Mouse (Mus musculus) monocyte, adult 2 months (primary cell): ENCODE results near the gene Cela3b.
A peak's percentile ranks its signal among the peaks of the same experiment; 100 is the strongest.
"Not testable (repeated sequence)": the region's sequence is repeated elsewhere in the genome, so short reads cannot be mapped to it uniquely, and the experiment has no call there.

Source experiments
- DNase-seq, 2 experiments: peaks; one replicate each; pipeline ENCODE4 v3.0.0; 2022; ENCODE audit warnings: low spot score in 2 of 2, low read depth in 1 of 2

Cela3b gene

DNA sequence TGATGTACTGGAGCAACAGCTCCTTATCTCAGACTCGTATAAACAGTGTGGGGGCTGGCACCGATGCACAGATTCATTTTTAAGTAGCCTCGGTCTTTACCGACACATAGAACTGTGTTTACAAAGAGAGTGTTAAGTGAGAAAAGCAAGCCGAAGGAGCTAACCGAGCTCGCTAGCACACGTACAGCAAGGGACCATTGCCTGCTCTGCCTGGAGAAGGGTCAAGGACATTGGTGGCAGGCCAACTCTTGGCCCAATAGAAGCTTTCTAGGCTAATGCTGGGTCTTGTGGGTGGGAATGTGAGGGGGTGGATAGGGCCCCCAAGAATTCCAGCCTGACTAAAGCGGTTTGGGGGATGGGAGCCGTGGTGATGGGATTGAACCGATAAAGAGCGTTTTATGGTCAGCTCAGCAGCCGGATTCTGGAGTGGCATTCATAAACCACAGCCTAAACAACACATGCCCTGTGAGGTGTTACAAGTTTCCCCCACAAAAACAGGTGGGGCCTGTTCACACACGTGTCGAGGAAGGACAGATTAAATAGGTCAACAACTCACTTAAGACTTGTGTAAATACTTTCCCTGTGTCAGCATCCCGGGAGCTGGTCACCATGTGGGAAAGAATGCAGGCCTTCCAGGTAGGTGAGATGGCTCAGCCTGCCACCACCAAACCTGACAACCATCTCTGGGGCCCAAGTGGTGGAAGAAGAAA, 31.8 kb upstream of the Cela3b start:
- no peak for DNase-seq

DNA sequence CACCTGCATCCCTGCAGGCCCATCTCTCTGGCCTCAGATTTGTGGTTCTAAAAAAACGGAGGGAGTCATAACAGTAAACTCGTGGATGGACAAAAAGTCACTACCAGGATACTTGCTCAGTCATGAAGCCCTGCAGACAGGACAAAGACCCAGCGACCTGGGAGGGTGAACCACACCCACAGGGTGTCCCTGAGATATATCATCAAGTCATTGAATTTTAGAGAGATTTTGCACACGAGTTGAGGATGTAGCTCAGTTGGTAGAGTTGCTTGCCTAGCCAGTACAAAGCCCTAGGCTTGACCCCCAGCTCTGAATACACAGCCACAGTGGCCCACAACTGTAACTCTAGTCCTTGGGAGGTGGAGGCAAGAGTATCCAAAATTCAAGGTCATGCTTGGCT, 30.9 kb upstream of the Cela3b start:
- DNase-seq = no peak

DNA sequence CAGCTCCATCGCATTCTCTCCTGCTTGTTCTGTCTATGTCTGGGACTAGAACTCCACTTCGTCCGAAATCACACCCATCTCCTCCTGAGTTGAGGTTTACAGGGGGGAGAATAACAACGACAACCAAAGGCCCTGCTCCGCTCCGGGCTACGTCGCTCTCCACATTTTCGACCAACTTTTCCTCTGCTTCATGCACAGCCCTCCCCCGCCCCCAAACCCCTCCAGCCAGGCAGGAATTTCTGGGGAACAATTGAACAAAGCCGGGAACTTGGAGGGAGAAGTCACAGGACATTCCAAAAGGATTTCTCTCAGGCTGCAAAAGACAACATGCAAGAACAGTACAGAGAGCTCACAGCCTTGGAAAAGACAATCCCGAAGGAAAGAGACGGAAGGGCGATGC, 30.3 kb upstream of the Cela3b start:
- DNase-seq = no peak

DNA sequence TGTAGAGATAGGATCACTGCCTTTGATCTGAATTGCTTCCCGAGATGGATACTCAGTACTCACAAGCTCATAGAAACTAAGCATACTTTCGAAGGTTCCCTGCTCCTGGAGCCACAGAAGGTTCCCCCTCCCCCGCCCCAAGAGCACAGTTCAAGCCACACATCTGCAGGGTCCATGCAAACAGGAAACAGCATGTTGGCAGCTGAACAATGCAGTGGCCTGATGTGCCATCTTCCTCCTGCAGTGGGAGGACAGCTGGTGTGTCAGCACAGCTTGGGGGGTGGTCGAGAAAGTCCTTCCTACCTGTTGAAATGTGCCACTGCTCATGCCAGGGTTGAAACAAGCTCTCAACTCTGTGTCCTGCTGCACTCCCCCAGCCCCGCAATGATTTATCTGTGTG, 28.5 kb upstream of the Cela3b start:
- DNase-seq = no peak

DNA sequence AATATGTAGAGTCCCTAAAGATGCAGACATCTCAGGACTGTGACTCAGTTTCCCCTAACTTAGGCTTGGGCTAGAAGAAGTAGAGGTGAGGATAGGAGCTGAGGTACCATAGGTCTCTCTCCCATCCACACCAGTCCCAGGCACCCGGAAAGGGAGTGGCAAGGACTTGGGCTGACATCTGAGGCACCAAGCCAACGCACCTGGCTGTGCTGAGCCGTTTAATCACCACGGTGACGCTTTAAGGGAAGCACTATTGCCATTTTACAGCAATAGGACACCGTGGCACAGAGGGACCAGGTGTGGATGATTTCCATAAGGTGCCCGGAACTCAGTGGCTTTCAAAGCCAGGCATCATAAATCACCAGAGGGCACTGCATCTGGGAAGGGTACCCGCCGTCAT, 28.0 kb upstream of the Cela3b start:
- no peak for DNase-seq

DNA sequence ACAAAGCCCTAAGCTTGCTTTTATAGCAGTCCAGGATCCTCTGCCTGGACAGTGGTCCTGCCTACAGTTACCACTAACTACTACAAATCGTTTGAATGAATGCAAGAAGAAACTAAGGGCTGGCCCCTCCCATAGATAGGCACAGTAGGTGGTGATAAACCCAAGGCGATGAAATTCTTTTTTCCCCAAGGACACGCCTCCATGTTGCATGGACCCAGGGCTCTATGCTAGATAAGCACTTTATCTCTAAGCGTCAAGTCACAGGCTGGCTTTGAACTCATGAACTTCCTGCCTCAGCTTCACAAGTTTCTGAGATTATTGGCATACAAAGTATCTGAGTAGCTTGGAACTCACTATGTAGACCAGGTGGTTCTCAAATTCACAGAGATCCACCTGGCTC, 27.0 kb upstream of the Cela3b start:
- DNase-seq = no peak

DNA sequence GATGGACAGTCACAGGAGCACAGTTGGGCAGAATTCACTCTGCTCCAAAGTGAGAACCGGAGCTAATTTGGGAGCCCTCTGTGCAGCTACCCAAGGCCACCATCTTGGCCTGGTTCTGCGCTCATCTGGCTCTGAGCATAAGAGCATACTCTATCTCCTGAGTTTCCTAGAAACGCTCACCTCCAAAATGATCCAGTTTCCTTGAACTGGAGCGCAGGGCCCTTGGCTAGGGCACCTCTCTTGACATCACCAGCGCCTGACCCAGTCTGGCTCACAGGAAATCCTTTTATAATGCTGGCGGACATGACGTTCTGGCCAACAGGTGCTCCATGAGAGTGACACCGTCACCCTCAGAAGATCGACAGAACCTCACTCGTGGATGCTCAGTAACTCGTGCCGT, 26.2 kb upstream of the Cela3b start:
- DNase-seq = no peak

DNA sequence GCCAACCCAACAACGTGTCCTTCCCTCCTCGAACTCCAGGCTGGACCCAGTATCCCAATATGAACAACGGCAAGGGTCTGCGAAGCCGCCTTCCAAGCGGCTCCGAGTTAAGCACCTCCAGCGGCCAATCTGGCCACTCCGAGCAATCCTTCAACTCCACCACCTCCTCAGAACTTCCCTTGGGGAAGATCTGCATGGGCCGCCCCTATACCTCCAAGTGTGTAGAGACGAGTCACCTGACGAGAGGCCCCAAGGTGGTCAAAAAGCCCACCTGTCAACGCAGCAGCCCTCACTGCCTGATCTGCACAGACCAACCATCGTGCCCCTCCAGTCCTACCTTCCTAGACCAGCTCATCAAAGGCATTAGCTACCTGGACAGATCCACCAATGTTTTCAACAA, 24.2 kb upstream of the Cela3b start:
- no peak for DNase-seq

DNA sequence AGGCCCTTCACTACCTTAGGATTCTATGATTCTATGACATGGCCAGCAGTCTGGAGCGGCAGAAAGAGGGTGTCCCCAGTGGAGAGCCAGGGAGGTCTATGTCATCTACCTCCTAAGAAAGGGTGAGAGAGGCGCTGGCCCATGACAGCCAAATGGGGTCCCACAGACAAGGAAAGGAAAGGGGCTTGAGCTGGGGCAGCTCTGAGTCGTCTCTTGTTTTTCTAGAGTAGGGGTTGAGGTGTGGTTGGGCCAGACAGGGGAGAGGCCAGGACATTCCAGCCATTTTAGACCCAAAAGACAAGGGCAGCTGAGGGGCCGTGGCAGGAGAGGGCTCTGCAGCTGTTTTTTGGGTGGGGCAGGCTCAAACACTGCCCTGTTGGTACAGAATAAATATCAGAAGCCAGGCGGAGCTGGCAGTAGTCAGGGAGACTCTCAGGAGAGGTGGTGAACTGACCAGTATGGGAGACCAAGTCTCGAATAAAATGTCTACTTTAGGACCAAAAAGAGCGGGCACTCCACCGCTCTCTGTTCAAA, 23.0 kb upstream of the Cela3b start, which contains the start of gene 1700013G24Rik:
1700013G24Rik (plus strand) TSS at position 51 of the 534 bp plus-strand sequence.
- DNase-seq = no peak

DNA sequence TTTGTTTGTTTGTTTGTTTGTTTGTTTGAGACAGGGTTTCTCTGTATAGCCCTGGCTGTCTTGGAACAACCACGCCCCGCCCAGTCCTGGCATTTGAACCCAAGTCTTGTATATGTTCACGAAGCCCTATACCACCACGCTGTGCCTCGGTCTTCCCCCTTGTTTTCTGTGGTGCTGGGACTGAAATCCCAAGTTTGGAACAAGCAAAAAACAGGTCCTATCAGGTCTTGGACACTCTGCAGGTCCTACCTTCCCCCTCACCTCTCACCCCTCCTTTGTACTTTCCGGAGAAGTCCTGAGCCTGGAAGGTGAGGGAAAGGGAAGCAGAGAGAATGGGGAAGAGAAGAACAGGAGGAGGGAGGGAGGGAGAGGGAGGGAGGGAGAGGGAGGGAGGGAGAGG, 21.9 kb upstream of the Cela3b start:
- no peak for DNase-seq

DNA sequence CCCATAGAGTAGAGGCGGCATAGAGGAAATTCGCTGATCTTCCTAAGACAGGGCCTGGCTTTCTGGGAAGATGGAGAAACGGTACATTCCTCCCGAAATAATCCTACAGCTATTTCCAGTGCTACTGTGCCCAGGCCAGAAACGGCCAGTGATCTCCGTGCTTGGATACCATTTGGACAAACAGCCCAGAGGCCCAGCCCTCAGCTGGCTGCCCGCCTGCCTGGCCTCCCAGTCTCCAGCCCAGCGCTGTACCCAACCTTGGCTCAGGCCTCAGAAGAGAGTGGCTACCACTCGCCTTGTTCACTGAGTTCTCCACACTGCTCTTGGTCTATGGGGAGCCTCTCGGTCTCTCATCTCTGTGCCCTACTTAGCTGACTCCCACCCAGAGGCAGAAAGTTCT, 19.4 kb upstream of the Cela3b start:
- DNase-seq = no peak

DNA sequence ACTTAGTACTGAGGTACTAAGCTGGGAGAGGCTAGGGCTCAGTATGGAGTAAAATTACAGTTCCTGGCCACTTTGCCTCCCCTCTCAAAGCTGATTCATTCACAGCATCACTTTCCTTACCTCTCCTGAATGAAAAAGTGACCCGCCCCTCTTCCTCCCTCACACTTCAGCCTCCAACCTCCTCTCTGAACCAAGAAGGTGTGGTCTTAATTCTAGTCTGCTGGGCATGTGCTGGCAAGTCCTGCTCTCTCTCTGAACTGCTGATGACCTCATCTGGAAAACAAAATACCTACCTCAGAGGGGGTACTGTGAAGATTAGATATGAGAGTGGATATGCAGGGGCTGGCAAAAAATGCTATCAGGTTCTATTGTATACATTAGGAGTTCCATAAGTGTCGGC, 18.8 kb upstream of the Cela3b start:
- DNase-seq = no peak

DNA sequence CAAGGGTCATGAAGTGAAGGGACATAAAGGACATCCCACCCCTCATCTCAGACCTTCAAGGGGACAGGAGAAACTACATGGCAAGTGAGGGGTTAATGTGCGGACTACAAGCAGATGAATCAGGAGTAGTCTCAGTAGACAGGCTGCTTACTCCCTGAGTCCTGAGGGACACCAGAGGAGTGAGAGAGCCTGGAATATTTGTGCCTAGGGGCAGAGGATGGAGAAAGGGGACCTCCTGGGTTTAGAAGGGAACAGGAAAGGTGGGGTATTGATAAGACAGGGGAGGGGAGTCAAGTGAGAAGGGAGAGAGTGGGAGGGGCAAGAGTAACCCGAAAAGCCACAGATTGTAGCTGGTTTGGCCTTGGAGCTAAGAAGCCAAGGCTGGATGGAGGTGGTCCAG, 18.3 kb upstream of the Cela3b start:
- DNase-seq = no peak

DNA sequence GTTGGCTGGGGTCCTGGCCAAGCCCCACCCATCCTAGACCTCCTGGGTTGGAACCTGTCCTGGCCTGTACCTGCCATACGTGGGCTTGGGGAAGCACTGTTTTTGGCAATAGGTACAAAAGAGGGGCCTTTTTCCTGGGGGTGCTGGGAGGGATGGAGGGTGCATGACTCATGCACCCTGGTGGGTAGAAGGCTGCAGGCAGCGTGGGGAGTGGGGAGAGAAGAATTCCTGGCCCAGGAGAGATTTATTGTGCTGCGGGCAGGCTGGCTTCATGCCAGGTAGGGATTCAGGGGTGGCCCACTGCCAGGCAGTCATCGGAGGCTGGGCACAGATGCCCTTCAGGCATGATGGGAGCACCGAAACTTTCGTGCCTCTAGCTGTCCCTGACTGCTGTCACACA, 17.9 kb upstream of the Cela3b start:
- DNase-seq = no peak

DNA sequence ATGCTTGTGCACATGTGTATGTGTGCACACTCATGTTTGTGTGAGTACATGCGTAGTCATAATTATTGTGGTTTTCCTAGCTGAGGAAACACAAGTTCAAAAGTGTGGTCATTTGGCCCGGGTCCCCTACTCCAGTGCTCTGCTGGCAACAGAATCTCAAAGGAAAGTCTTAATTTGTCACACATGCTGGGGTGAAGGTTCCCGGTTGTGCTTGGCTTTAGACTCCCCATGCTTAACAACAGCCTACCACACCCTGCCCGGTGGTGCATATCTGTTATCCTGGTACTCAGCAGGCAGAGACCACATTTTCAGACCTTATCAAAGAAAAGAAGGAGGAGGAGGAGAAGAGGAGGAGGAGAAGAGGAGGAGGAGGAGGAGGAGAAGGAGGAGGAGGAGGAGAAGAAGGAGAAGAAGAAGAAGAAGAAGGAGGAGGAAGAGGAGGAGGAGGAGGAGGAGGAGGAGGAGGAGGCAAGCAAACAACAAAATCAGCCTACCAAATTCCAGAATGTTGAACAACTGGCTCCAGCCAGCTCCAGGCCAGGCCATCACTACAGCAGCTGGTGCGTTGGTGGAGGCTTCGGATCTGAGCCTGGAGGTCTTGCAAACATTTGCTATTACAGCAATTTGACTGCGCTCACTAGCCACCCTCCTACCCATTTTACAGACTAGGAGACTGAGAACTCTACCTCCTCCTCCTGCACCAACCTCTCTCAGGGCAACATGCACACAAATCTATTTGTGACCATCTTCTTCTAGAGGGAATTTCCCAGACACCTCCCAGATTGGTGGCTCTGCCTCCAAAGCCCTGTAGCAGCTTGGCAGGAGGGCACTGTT, 17.2 kb upstream of the Cela3b start:
- DNase-seq = no peak

DNA sequence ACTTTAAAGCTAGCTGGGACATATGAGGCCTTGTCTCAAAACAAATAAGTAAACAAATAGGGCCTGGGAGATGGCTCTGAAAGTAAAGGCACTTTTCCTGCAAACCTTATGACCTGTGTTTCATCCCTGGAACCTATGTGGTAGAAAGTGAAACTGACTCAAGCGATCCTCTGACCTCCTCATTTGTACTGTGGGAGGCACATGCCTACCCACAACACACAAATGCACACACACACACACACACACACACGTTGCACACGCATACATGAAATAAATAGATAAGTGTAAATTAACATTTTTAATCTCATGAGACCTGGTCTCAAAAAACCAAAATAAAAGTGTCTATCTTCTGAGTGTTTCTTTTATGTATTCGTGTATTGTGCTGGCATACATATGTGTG, 15.5 kb upstream of the Cela3b start:
- DNase-seq = no peak

DNA sequence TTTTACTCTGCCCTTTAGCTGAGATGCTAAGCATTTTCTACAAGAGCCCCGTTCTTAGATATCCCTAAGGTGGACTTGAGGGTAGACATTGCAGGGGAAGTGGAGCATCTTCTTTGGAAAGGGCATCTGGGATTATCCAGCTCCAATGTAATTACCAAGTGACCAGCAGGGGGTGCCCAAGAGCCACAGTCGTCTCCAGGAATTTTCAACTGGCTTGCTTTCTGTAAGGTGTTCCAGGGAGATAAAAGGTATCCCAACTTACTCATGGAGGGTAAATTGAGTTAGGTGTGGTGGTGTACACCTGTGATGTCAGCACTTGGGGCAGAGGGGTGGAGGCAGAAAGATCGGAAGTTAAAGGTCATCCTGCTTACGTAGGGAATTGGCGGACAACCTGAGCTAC, 13.3 kb upstream of the Cela3b start:
- peak in 1 of 2 experiments; percentile 9 for DNase-seq

DNA sequence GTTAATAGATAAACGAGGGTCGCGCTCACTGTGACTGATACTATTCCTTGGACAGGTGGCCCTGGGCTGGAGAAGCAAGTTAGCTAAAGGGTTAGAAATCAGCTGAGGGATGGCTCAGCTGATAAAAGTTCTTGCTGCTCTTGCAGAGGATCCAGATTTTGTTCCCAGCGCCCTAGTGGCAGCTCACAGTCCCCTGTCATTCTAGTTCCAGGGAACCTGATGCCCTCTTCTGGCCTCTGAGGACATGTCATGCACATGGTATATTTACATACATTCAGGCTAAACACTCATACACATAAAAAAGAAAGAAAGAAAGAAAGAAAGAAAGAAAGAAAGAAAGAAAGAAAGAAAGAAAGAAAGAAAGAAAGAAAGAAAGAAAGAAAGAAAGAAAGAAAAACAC, 11.0 kb upstream of the Cela3b start:
- no peak for DNase-seq

DNA sequence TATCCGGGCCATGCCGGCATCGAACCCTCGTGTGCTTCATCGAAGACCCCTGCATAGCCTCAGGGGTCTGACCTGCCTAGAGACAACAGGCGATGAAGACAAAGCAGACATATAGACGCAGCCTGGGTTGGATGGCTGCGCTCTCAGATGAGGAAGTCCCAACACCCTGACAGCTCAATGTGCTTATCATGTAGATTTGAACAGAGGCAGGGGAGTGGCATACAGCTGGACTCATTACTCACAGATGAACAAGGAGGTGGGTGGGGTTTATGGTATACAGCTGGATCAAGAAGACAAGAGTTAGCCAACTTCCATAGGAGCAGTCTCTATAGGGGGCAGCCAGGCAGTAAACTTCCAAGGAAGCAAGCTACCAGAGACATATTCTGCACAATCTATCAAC, 8.5 kb upstream of the Cela3b start:
- DNase-seq = no peak

DNA sequence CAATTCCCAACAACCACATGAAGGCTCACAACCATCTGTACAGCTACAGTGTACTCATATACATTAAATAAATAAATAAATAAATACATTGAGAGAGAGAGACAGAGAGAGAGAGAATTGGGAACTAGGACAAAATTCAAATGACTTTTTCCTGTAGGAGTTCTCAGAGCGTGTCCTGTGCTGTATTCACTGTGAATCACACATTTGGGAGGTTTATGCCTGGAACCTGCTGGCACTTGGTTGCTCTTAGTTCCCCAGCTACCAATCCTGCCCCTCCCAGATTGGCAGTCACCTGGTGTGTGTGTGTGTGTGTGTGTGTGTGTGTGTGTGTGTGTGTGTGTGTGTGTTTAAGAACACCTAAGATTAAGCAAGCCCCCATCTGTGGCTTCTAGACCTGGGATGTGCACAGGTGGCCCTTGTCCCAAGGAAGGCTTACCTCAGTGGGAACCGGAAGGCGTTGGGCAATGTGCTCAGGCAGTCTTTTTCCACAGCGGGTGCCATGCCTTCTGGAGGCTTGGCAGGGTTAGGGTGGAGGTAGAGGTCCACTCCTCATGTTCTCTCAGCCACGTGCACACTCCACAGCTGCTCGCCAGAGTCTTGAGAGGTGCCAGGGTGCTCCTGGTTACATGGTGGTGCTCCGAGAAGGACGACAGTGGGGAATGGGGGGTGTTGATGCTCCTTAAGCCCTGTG, 6.8 kb upstream of the Cela3b start:
- DNase-seq = no peak

DNA sequence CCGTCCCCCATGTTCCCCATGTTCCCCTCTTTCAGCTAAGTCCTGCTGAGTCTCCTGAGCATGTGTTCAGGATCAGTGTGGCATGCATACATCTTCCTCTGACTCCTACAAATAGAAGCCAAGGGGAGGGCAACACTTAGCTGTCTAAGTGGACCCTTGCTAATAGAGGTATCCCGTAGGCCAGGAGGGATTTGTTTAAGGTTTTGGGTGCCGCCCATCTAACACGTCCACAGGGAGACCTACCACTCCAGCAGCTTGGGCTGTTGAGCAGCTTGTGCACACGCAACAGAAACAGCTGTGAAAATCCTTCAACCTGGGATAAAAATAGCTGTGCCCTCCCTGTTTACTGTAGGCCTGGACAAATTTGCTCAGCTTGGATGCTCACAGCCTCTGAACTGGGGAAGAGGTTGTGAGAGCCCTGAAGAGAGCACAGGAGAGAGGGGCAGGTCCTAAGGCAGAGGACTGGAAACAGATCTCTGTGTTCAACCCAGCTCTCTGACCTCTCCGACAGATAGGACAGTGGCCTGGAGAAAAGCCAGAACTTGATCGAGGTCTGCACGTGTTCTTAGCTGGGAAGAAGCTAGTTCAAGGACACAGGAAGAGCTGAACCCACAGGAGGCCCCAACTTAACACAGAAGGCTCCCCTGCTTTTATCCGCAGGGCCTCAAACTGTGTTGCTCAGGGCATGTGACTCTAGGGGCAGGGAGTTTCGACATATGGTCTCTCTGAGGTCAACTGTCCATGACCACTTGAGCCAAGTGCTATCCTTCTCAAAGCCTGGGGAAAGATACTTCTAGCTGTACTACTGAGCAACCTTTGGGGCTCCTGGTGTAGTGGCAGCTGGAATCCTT, 2.6 kb upstream of the Cela3b start:
- DNase-seq = not testable (repeated sequence)
